Mouse (Mus musculus) cerebellum, adult 2 months (tissue): ENCODE measurements around the gene Mxra7.

Source experiments
- CTCF ChIP-seq: fragments of 200-500 bp; IDR thresholded peaks from 2 replicates; pipeline ENCODE4 v1.5.1; 2011; ENCODE audit warnings: low read depth, mild to moderate bottlenecking, control low read depth, low read length, moderate library complexity, borderline replicate concordance; ENCODE audit not compliant: insufficient read depth
- POLR2A ChIP-seq: fragments of 200-500 bp; IDR thresholded peaks from 2 replicates; pipeline ENCODE4 v1.6.1; 2011; ENCODE audit warnings: low read length, control low read depth, borderline replicate concordance; ENCODE audit not compliant: insufficient read depth

GRCm38 (mm10) chr11:116848086-116848876, 20.4 kb upstream of the Mxra7 start:
- TF ChIP-seq POLR2A, result no peak
- no peak for TF ChIP-seq CTCF
